Mouse (Mus musculus): ENCODE results near the gene Apoh. TPM values are rescaled to one million over a fixed set of nuclear protein-coding genes. Genes with fewer than 3 reads are reported as not detected.

Gene Apoh
- total and polyA plus RNA-seq, 3 experiments: 0.95 TPM; not detected in 2

- H3K4me2 ChIP-seq (ENCODE audit: insufficient read depth, low read depth, poor library complexity, severe bottlenecking): no peak overlapping the region
- in situ Hi-C loops (cut with MboI; ENCODE audit: low pct_ligation_motif_present, low pct_unique_long_range_greater_than_20kb, low sequenced_read_pairs) (no loop called here), dilution Hi-C loops (cut with MboI; ENCODE audit: extremely low pct_ligation_motif_present, extremely low pct_unique_long_range_greater_than_20kb, low sequenced_read_pairs) (no loop called here)
These were observed 35.9 kb upstream of the Apoh start for GRCm38 (mm10) chr11:108307258-108307657.

DNA sequence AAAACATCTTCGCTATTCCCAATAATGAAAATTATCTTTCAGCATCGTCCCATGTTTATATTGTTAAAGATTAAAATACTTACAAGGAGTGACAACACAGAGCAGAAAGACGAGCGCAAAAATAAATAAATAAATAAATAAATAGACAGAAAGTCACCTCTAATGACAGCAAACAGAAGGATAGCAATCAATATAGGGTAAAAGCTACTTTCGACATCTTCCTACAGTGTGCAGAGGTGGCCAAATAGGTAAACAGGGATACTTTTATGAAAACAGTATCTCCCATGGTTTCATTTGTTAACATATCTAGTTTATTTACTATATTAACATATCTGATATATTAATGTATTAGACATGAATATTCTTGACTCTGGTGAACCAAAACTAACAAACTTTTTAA is 34.9 kb upstream of the Apoh start:
- TF ChIP-seq RCOR1 (conservative IDR thresholded peaks at IDR 0.05; ENCODE audit: low read depth, low read length): no peak
- H3K4me1 ChIP-seq (ENCODE audit: control insufficient read depth in 1 of 2, insufficient read depth in 2 of 2): peaks cover 3 to 33% of the 10 kb centered on the region in 2 experiments
- no peaks in the 10 kb centered on the region for H3K27me3 ChIP-seq (replicated peaks)

More at GRCm38 (mm10) chr11:108307258-108307657, 35.9 kb upstream of the Apoh start:
- Histone ChIP-seq H3K27ac (ENCODE audit: insufficient read depth, low read depth) (no peak overlapping the region), H3K4me3 (replicated peaks in 1 of 3; ENCODE audit: low read depth in 2 of 3, low read length in 2 of 3, poor library complexity in 1 of 3) (no peak overlapping the region), H3K9ac (ENCODE audit: insufficient read depth, low read depth) (no peak overlapping the region), H3K4me1 (ENCODE audit: control insufficient read depth in 1 of 2, insufficient read depth in 2 of 2) (peaks cover 0 to 23% of the 10 kb centered on the region in 2 experiments), H3K27me3 (replicated peaks) (no peaks in the 10 kb centered on the region), H3K36me3 (replicated peaks in 1 of 2; ENCODE audit: control insufficient read depth in 1 of 2, insufficient read depth in 1 of 2, low read length in 1 of 2) (peaks cover 12 to 82% of the 10 kb centered on the region in 2 experiments), H3K79me2 (replicated peaks; ENCODE audit: control insufficient read depth, extremely low read depth, insufficient read depth, poor library complexity, severe bottlenecking) (peaks cover 24% of the 10 kb centered on the region), H3K9me3 (replicated peaks; ENCODE audit: low read length) (no peaks in the 10 kb centered on the region)
- TF ChIP-seq ELF1 (IDR thresholded peaks at IDR 0.05; ENCODE audit: low read depth, low read length) (no peak), TCF12 (IDR thresholded peaks at IDR 0.05; ENCODE audit: low read depth, low read length) (no peak), ZKSCAN1 (IDR thresholded peaks at IDR 0.05; ENCODE audit: borderline replicate concordance, low read depth, low read length) (no peak), JUND (conservative IDR thresholded peaks at IDR 0.05; ENCODE audit: low read depth, low read length) (no peak), HCFC1 (IDR thresholded peaks at IDR 0.05; ENCODE audit: low read depth, low read length) (no peak), E2F4 (IDR thresholded peaks at IDR 0.05; ENCODE audit: insufficient replicate concordance, low read depth, low read length) (no peak)
- no peak for DNase-seq (ENCODE audit: extremely low read depth)

GRCm38 (mm10) chr11:108309791-108310190 is 33.4 kb upstream of the Apoh start:
- Histone ChIP-seq H3K36me3 (replicated peaks in 1 of 2; ENCODE audit: control insufficient read depth in 1 of 2, insufficient read depth in 1 of 2, low read length in 1 of 2) (peaks cover 3 to 81% of the 10 kb centered on the region in 2 experiments), H3K27ac (ENCODE audit: insufficient read depth, low read depth) (no peak overlapping the region), H3K79me2 (replicated peaks; ENCODE audit: control insufficient read depth, extremely low read depth, insufficient read depth, poor library complexity, severe bottlenecking) (peaks cover 25% of the 10 kb centered on the region), H3K9ac (ENCODE audit: insufficient read depth, low read depth) (no peak overlapping the region), H3K9me3 (replicated peaks; ENCODE audit: low read length) (no peaks in the 10 kb centered on the region), H3K4me2 (ENCODE audit: insufficient read depth, low read depth, poor library complexity, severe bottlenecking) (no peak overlapping the region), H3K4me1 (ENCODE audit: control insufficient read depth in 1 of 2, insufficient read depth in 2 of 2) (peaks cover 3 to 44% of the 10 kb centered on the region in 2 experiments), H3K27me3 (replicated peaks) (no peaks in the 10 kb centered on the region), H3K4me3 (replicated peaks in 1 of 3; ENCODE audit: low read depth in 2 of 3, low read length in 2 of 3, poor library complexity in 1 of 3) (no peak overlapping the region)
- in situ Hi-C loops (cut with MboI; ENCODE audit: low pct_ligation_motif_present, low pct_unique_long_range_greater_than_20kb, low sequenced_read_pairs) (no loop called here), dilution Hi-C loops (cut with MboI; ENCODE audit: extremely low pct_ligation_motif_present, extremely low pct_unique_long_range_greater_than_20kb, low sequenced_read_pairs) (no loop called here)
- DNase-seq (ENCODE audit: extremely low read depth): no peak
- TF ChIP-seq USF1 (IDR thresholded peaks at IDR 0.05; ENCODE audit: low read depth, low read length): no peak
- TF ChIP-seq MXI1 (IDR thresholded peaks at IDR 0.05; ENCODE audit: low read depth, low read length): no peak

More for the DNA sequence above, 34.9 kb upstream of the Apoh start:
- no peak overlapping the region for H3K27ac ChIP-seq (ENCODE audit: insufficient read depth, low read depth)
- no peak for DNase-seq (ENCODE audit: extremely low read depth)
- dilution Hi-C loops (cut with MboI; ENCODE audit: extremely low pct_ligation_motif_present, extremely low pct_unique_long_range_greater_than_20kb, low sequenced_read_pairs) (no loop called here), in situ Hi-C loops (cut with MboI; ENCODE audit: low pct_ligation_motif_present, low pct_unique_long_range_greater_than_20kb, low sequenced_read_pairs) (no loop called here)
- no peak overlapping the region for H3K9ac ChIP-seq (ENCODE audit: insufficient read depth, low read depth)
- H3K4me3 ChIP-seq (replicated peaks in 1 of 3; ENCODE audit: low read depth in 2 of 3, low read length in 2 of 3, poor library complexity in 1 of 3): no peak overlapping the region
- H3K9me3 ChIP-seq (replicated peaks; ENCODE audit: low read length): no peaks in the 10 kb centered on the region
- H3K79me2 ChIP-seq (replicated peaks; ENCODE audit: control insufficient read depth, extremely low read depth, insufficient read depth, poor library complexity, severe bottlenecking): peaks cover 29% of the 10 kb centered on the region
- H3K36me3 ChIP-seq (replicated peaks in 1 of 2; ENCODE audit: control insufficient read depth in 1 of 2, insufficient read depth in 1 of 2, low read length in 1 of 2): peaks cover 10 to 82% of the 10 kb centered on the region in 2 experiments
- no peak overlapping the region for H3K4me2 ChIP-seq (ENCODE audit: insufficient read depth, low read depth, poor library complexity, severe bottlenecking)

Data from CH12.LX (cell line).